Mouse (Mus musculus) hindlimb bud, embryonic 11.5 days (tissue): ENCODE data around the gene Foxred1.

ENCODE experiments used
- DNase-seq: peaks from one replicate; pipeline ENCODE4 v3.0.0-alpha.2; 2012; ENCODE audit warnings: low read depth, low spot score; ENCODE audit errors: extremely low spot score

The Foxred1 gene

DNA sequence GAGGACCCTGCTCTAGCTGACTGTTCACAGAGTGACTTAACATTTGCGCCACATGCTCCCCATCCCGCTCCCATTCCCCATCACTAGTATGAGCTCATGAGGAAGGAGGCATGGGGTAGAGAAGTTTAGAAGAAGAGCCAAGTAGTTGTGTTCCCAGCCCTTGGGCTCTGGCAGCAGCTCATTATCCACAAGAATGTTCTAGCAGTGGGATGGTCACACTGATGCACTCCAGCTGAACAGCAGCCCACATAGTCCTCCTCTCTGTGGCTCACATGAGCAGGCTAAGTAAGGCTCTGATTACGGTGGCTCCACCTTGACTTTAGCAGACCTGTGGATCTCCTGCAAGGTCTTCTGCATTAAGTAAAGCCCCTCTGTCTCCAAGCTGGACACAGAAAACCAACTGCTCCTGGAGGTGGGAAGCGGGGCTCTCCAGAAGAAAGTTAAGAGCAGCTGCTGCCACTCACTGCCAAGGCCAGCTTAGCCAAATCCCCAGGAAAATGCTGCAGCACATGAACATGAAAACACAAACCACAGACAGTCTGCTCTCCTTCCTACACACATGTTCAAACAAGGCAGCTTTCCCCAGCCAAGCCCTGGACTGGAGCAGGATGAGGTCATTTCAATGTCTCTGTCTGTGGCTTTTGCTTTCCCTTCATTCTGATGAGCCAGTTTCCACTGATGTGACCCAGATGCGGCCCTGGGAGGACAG, 54.7 kb downstream of the Foxred1 start:
- DNase-seq = no peak
